Mouse (Mus musculus) intestine, embryonic 16.5 days (tissue): ENCODE data around the gene Lyg2. TPM values are rescaled to one million over a fixed set of nuclear protein-coding genes. Genes with fewer than 3 reads are reported as not detected.

Experiments
- ATAC-seq: fragments of 200-750 bp; cut with Nextera tagmentation; 2 replicates; pipeline ENCODE4 v1.8.0; 2017; ENCODE audit warnings: moderate TSS enrichment, moderate library complexity
- H3K27ac ChIP-seq: fragments of 300-500 bp; sonication (generic); 2 replicates; pipeline ENCODE4 v1.5.1; 2014; ENCODE audit warnings: mild to moderate bottlenecking, low read length
- H3K27me3 ChIP-seq: fragments of 300-500 bp; sonication (generic); replicated peaks from 2 replicates; pipeline ENCODE4 v1.6.1; 2014; ENCODE audit warnings: low read length, control low read depth, mixed read lengths; ENCODE audit not compliant: control insufficient read depth, insufficient read depth
- H3K36me3 ChIP-seq: fragments of 300-500 bp; sonication (generic); 2 replicates; pipeline ENCODE4 v1.6.1; 2014; ENCODE audit warnings: low read length, control low read depth; ENCODE audit not compliant: control insufficient read depth, insufficient read depth
- H3K4me1 ChIP-seq: fragments of 300-500 bp; sonication (generic); 2 replicates; pipeline ENCODE4 v1.6.1; 2014; ENCODE audit warnings: low read length, control low read depth, mixed read lengths; ENCODE audit not compliant: control insufficient read depth, insufficient read depth
- H3K4me2 ChIP-seq: fragments of 300-500 bp; sonication (generic); 2 replicates; pipeline ENCODE4 v1.6.1; 2014; ENCODE audit warnings: low read depth, low read length, control low read depth
- H3K4me3 ChIP-seq: fragments of 300-500 bp; sonication (generic); 2 replicates; pipeline ENCODE4 v1.5.1; 2014; ENCODE audit warnings: mild to moderate bottlenecking, low read length
- H3K9ac ChIP-seq: fragments of 300-500 bp; sonication (generic); 2 replicates; pipeline ENCODE4 v1.6.1; 2014; ENCODE audit warnings: low read depth, low read length
- H3K9me3 ChIP-seq: fragments of 300-500 bp; sonication (generic); 2 replicates; pipeline ENCODE4 v1.6.1; 2016; ENCODE audit warnings: low read length, control low read depth; ENCODE audit not compliant: control insufficient read depth
- WGBS: fragments of 180-500 bp; shearing (Covaris S2); extraction: QIAGEN DNeasy Blood & Tissue Kit; methylation state at CpG from one replicate; pipeline ENCODE4 v1.1.7; 2014; 5-methylcytosine and 5-hydroxymethylcytosine counted together
- polyA plus RNA-seq: library from polyadenylated mRNA; unstranded; fragments of >200 nt; fragmentation: Nextera tagmentation; extraction: Ambion mirVana; gene quantifications from 2 replicates; pipeline ENCODE4 v1.2.1, GENCODE M21; 2015

Lyg2 gene
- not detected in 2 replicates for polyA plus RNA-seq

- Histone ChIP-seq H3K9ac (no peak within 1 kb of the TSS), H3K36me3 (no peaks in the 10 kb centered on the region), H3K4me1 (peaks cover 2% of the 10 kb centered on the region; the same call in 1 of the 2 replicates), H3K9me3 (no peaks in the 10 kb centered on the region), H3K4me2 (no peak within 1 kb of the TSS), H3K27me3 (no peaks in the 10 kb centered on the region), H3K4me3 (no peak within 1 kb of the TSS), H3K27ac (no peak within 1 kb of the TSS)
- no peak for ATAC-seq
- 74% methylated on average over 5 of the region's 5 CpGs for WGBS
Observed at GRCm38 (mm10) chr1:37916393-37916792, at the start of gene Lyg2. Gene Lyg2 (minus strand): TSS chr1:37916493.

GRCm38 (mm10) chr1:37965571-37965970, 49.3 kb upstream of the Lyg2 start:
- H3K36me3 ChIP-seq, result no peaks in the 10 kb centered on the region
- H3K9ac ChIP-seq, result no peak overlapping the region
- no peak overlapping the region for H3K4me3 ChIP-seq
- no peak overlapping the region for H3K27ac ChIP-seq
- H3K27me3 ChIP-seq, result no peaks in the 10 kb centered on the region
- ATAC-seq, result no peak
- no peaks in the 10 kb centered on the region for H3K9me3 ChIP-seq
- no peak overlapping the region for H3K4me2 ChIP-seq
- no peaks in the 10 kb centered on the region for H3K4me1 ChIP-seq
- 59% methylated on average over 10 of the region's 10 CpGs for WGBS

GRCm38 (mm10) chr1:37959486-37959885, 43.2 kb upstream of the Lyg2 start:
- Histone ChIP-seq H3K36me3 (no peaks in the 10 kb centered on the region), H3K4me1 (no peaks in the 10 kb centered on the region), H3K27ac (no peak overlapping the region), H3K27me3 (no peaks in the 10 kb centered on the region), H3K4me3 (no peak overlapping the region), H3K4me2 (no peak overlapping the region), H3K9ac (no peak overlapping the region), H3K9me3 (no peaks in the 10 kb centered on the region)
- 73% methylated on average over 5 of the region's 5 CpGs for WGBS
- ATAC-seq, result no peak

- Histone ChIP-seq H3K9me3 (no peaks in the 10 kb centered on the region), H3K4me1 (no peaks in the 10 kb centered on the region), H3K9ac (no peak overlapping the region), H3K4me3 (no peak overlapping the region), H3K36me3 (no peaks in the 10 kb centered on the region), H3K27me3 (no peaks in the 10 kb centered on the region), H3K27ac (no peak overlapping the region), H3K4me2 (no peak overlapping the region)
- 68% methylated on average over 2 of the region's 2 CpGs for WGBS
- ATAC-seq, result no peak
Observed at GRCm38 (mm10) chr1:37958516-37958915, 42.2 kb upstream of the Lyg2 start.

GRCm38 (mm10) chr1:37957659-37958058, 41.4 kb upstream of the Lyg2 start, which contains the start of gene Lyg1:
Gene Lyg1 (minus strand): TSS chr1:37957759.
- Histone ChIP-seq H3K27me3 (no peaks in the 10 kb centered on the region), H3K9me3 (no peaks in the 10 kb centered on the region), H3K9ac (no peak within 1 kb of the TSS), H3K27ac (no peak within 1 kb of the TSS), H3K4me1 (no peaks in the 10 kb centered on the region), H3K4me2 (no peak within 1 kb of the TSS), H3K4me3 (no peak within 1 kb of the TSS), H3K36me3 (no peaks in the 10 kb centered on the region)
- 87% methylated on average over 5 of the region's 5 CpGs for WGBS
- no peak for ATAC-seq

- Histone ChIP-seq H3K9me3 (no peaks in the 10 kb centered on the region), H3K27ac (no peak overlapping the region), H3K4me2 (no peak overlapping the region), H3K4me1 (no peaks in the 10 kb centered on the region), H3K4me3 (no peak overlapping the region), H3K36me3 (no peaks in the 10 kb centered on the region), H3K9ac (no peak overlapping the region), H3K27me3 (no peaks in the 10 kb centered on the region)
- ATAC-seq, result no peak
- WGBS, result 35% methylated on average over 3 of the region's 3 CpGs
Observed at GRCm38 (mm10) chr1:37956690-37957431, 40.6 kb upstream of the Lyg2 start.

GRCm38 (mm10) chr1:37955251-37955650, 39.0 kb upstream of the Lyg2 start:
- 94% methylated on average over 2 of the region's 2 CpGs for WGBS
- H3K27me3 ChIP-seq, result no peaks in the 10 kb centered on the region
- no peak for ATAC-seq
- no peak overlapping the region for H3K4me3 ChIP-seq
- no peaks in the 10 kb centered on the region for H3K36me3 ChIP-seq
- no peaks in the 10 kb centered on the region for H3K4me1 ChIP-seq
- no peaks in the 10 kb centered on the region for H3K9me3 ChIP-seq
- H3K4me2 ChIP-seq, result no peak overlapping the region
- no peak overlapping the region for H3K27ac ChIP-seq
- H3K9ac ChIP-seq, result no peak overlapping the region

- Histone ChIP-seq H3K4me2 (no peak overlapping the region), H3K27me3 (no peaks in the 10 kb centered on the region), H3K27ac (no peak overlapping the region), H3K9ac (no peak overlapping the region), H3K9me3 (no peaks in the 10 kb centered on the region), H3K4me1 (no peaks in the 10 kb centered on the region), H3K36me3 (no peaks in the 10 kb centered on the region), H3K4me3 (no peak overlapping the region)
- WGBS, result 85% methylated on average over 7 of the region's 7 CpGs
- ATAC-seq, result no peak
Observed at GRCm38 (mm10) chr1:37954786-37955185, 38.5 kb upstream of the Lyg2 start.

GRCm38 (mm10) chr1:37948906-37949305, 32.6 kb upstream of the Lyg2 start:
- ATAC-seq, result no peak
- 65% methylated on average over 2 of the region's 2 CpGs for WGBS
- no peak overlapping the region for H3K27ac ChIP-seq
- no peak overlapping the region for H3K4me3 ChIP-seq
- no peaks in the 10 kb centered on the region for H3K9me3 ChIP-seq
- no peaks in the 10 kb centered on the region for H3K27me3 ChIP-seq
- H3K36me3 ChIP-seq, result no peaks in the 10 kb centered on the region
- H3K9ac ChIP-seq, result no peak overlapping the region
- H3K4me1 ChIP-seq, result no peaks in the 10 kb centered on the region
- H3K4me2 ChIP-seq, result no peak overlapping the region

GRCm38 (mm10) chr1:37931806-37932205, 15.5 kb upstream of the Lyg2 start:
- H3K4me3 ChIP-seq, result no peak overlapping the region
- 15% methylated on average over 3 of the region's 3 CpGs for WGBS
- H3K9ac ChIP-seq, result no peak overlapping the region
- H3K4me1 ChIP-seq, result no peaks in the 10 kb centered on the region
- no peaks in the 10 kb centered on the region for H3K27me3 ChIP-seq
- H3K36me3 ChIP-seq, result no peaks in the 10 kb centered on the region
- no peaks in the 10 kb centered on the region for H3K9me3 ChIP-seq
- H3K27ac ChIP-seq, result no peak overlapping the region
- ATAC-seq, result peak; percentile 90
- no peak overlapping the region for H3K4me2 ChIP-seq
